Mouse (Mus musculus): Measurements from ENCODE around the gene Rgs6.

- TF ChIP-seq CTCF (conservative IDR thresholded peaks at IDR 0.05; ENCODE audit: insufficient read depth, insufficient read length, low read depth, low read length) (no peak), POLR2A (IDR thresholded peaks at IDR 0.05; ENCODE audit: low read depth, low read length) (no peak)
Observed at GRCm38 (mm10) chr12:83047710-83048109, 459.6 kb downstream of the Rgs6 start.

All from kidney, adult 2 months (tissue).